Mouse (Mus musculus): Measurements from ENCODE around the gene Trmt61a.

DNA sequence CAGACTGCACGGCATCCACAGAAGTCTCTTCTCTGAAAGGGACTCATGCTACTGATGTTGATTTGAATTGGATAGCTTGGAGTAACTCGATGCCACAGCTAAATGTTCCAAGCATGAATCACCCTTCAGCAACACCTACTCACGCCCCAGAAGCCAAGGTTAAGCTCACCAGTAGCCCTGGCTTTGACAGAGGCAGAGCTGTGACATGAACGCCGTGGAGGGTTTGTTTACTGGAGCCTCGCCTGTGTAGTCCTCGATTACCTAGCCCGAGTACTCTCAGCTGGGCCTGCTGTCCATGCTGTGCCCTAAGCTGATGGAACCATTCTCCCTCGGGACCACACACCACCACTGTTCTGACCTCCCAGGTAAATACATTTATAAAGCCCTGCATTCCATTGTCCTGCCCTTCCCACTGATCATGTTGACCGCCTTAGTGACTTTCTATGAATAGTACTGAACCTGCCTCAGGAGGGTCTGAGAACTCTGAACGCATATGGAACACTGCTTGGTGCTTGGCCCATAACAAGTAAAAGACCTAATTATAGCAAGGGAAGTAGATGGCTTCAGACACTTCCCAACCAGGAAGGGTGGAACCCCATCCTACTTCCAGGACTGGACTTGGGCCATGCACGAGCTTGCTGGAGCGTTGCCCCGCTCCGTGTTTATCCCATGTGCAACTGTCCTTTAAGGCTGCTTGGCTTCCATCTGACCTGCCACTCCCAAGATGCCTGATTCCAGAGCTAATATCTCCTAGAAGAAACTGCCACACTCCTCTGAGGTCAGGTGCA, 27.5 kb downstream of the Trmt61a start:
- TF ChIP-seq CTCF (IDR thresholded peaks at IDR 0.05; ENCODE audit: low read depth, low read length), result no peak
- TF ChIP-seq POLR2A (IDR thresholded peaks at IDR 0.05; ENCODE audit: borderline replicate concordance, low read depth, low read length), result no peak

All from bone marrow macrophage, adult 2 months (primary cell).